Mouse (Mus musculus) E14TG2a.4 (cell line): ENCODE results near the gene Barx1.
A peak's percentile ranks its signal among the peaks of the same experiment; 100 is the strongest.

Experiments
- H3K27me3 ChIP-seq: 2 replicates; pipeline ENCODE4 v1.6.1; 2014; ENCODE audit warnings: low read length, control low read depth; ENCODE audit not compliant: insufficient read depth
- H3K36me3 ChIP-seq: 2 replicates; pipeline ENCODE4 v1.6.1; 2014; ENCODE audit warnings: low read length, control low read depth; ENCODE audit not compliant: insufficient read depth
- H3K4me1 ChIP-seq: replicated peaks from 2 replicates; pipeline ENCODE4 v1.6.1; 2014; ENCODE audit warnings: low read depth, low read length, control low read depth
- H3K4me3 ChIP-seq: replicated peaks from 2 replicates; pipeline ENCODE4 v1.5.1; 2014; ENCODE audit warnings: mild to moderate bottlenecking, low read length
- H3K9me3 ChIP-seq: 2 replicates; pipeline ENCODE4 v1.6.1; 2014; ENCODE audit warnings: low read length, control low read depth
- CTCF ChIP-seq: conservative IDR thresholded peaks from 2 replicates; pipeline ENCODE4 v1.5.1; 2014; ENCODE audit warnings: low read length
- NANOG ChIP-seq: IDR thresholded peaks from 2 replicates; pipeline ENCODE4 v1.6.1; 2014; ENCODE audit warnings: borderline replicate concordance, low read length, mixed read lengths
- POU5F1 ChIP-seq: IDR thresholded peaks from 2 replicates; pipeline ENCODE4 v1.6.1; 2014; ENCODE audit warnings: low read length, borderline replicate concordance

Barx1 gene

GRCm38 (mm10) chr13:48664916-48665655 is 2.3 kb downstream of the Barx1 start:
- Histone ChIP-seq H3K4me1 (peaks cover 55% of the 10 kb centered on the region), H3K4me3 (peak overlapping the region; percentile 32; the same call in 1 of the 2 replicates), H3K9me3 (peaks cover 6% of the 10 kb centered on the region), H3K27me3 (peaks cover 96% of the 10 kb centered on the region), H3K36me3 (no peaks in the 10 kb centered on the region)
- no peak for TF ChIP-seq CTCF
- TF ChIP-seq NANOG = no peak
- TF ChIP-seq POU5F1 = no peak

- Histone ChIP-seq H3K4me3 (peak overlapping the region; percentile 32), H3K9me3 (peaks cover 6% of the 10 kb centered on the region), H3K36me3 (no peaks in the 10 kb centered on the region), H3K27me3 (peaks cover 96% of the 10 kb centered on the region), H3K4me1 (peaks cover 51% of the 10 kb centered on the region)
- TF ChIP-seq NANOG (no peak), CTCF (no peak), POU5F1 (no peak)
Observed at GRCm38 (mm10) chr13:48665656-48666597, 3.1 kb downstream of the Barx1 start.

- TF ChIP-seq NANOG (no peak), POU5F1 (no peak), CTCF (no peak)
Observed at GRCm38 (mm10) chr13:48667461-48667860, 4.7 kb downstream of the Barx1 start.

GRCm38 (mm10) chr13:48668091-48668975 is 5.5 kb downstream of the Barx1 start:
- peaks cover 54% of the 10 kb centered on the region for H3K4me1 ChIP-seq
- peak overlapping the region; percentile 56 for H3K4me3 ChIP-seq
- no peaks in the 10 kb centered on the region for H3K36me3 ChIP-seq
- H3K27me3 ChIP-seq = peaks cover 97% of the 10 kb centered on the region
- no peak for TF ChIP-seq NANOG
- H3K9me3 ChIP-seq = peaks cover 6% of the 10 kb centered on the region

More at GRCm38 (mm10) chr13:48667461-48667860, 4.7 kb downstream of the Barx1 start:
- H3K27me3 ChIP-seq = peaks cover 94% of the 10 kb centered on the region
- peaks cover 51% of the 10 kb centered on the region for H3K4me1 ChIP-seq
- H3K4me3 ChIP-seq = no peak overlapping the region
- H3K9me3 ChIP-seq = peaks cover 6% of the 10 kb centered on the region
- H3K36me3 ChIP-seq = no peaks in the 10 kb centered on the region

GRCm38 (mm10) chr13:48668976-48669534 is 6.3 kb downstream of the Barx1 start:
- no peaks in the 10 kb centered on the region for H3K36me3 ChIP-seq
- TF ChIP-seq NANOG = no peak
- TF ChIP-seq CTCF = no peak
- no peak for TF ChIP-seq POU5F1
- peaks cover 46% of the 10 kb centered on the region for H3K4me1 ChIP-seq
- peaks cover 97% of the 10 kb centered on the region for H3K27me3 ChIP-seq
- H3K9me3 ChIP-seq = peaks cover 6% of the 10 kb centered on the region
- H3K4me3 ChIP-seq = peak overlapping the region; percentile 56

GRCm38 (mm10) chr13:48672312-48672840 is 9.6 kb downstream of the Barx1 start:
- TF ChIP-seq NANOG (no peak), POU5F1 (no peak), CTCF (no peak)
- Histone ChIP-seq H3K27me3 (peaks cover 89% of the 10 kb centered on the region), H3K4me3 (peak overlapping the region; percentile 53), H3K9me3 (no peaks in the 10 kb centered on the region; the same call in 1 of the 2 replicates), H3K36me3 (no peaks in the 10 kb centered on the region), H3K4me1 (peaks cover 27% of the 10 kb centered on the region)

- Histone ChIP-seq H3K36me3 (no peaks in the 10 kb centered on the region), H3K4me3 (no peak overlapping the region), H3K27me3 (peaks cover 83% of the 10 kb centered on the region), H3K4me1 (peaks cover 11% of the 10 kb centered on the region; the same call in 1 of the 2 replicates), H3K9me3 (no peaks in the 10 kb centered on the region)
- TF ChIP-seq NANOG = no peak
- peak; percentile 80 for TF ChIP-seq CTCF
- no peak for TF ChIP-seq POU5F1
Observed at GRCm38 (mm10) chr13:48674609-48675008, 11.8 kb downstream of the Barx1 start.
